Mouse (Mus musculus): Measurements from ENCODE around the gene Kndc1. TPM values are rescaled to one million over a fixed set of nuclear protein-coding genes. Genes with fewer than 3 reads are reported as not detected.

Kndc1 gene
- polyA plus RNA-seq, 1 experiment from 2014 or later, result 0.12 TPM

GRCm38 (mm10) chr7:139915646-139916257 lies 21.3 kb downstream of the Kndc1 start:
- Histone ChIP-seq H3K4me2 (replicated peaks; ENCODE audit: low read depth, low read length) (peak overlapping the region; percentile 39), H3K9me3 (ENCODE audit: low read length) (no peaks in the 10 kb centered on the region), H3K27me3 (ENCODE audit: insufficient read depth, low read length) (peaks cover 19% of the 10 kb centered on the region; the same call in 1 of the 2 replicates), H3K27ac (ENCODE audit: low read length) (no peak overlapping the region), H3K9ac (replicated peaks; ENCODE audit: low read length) (peak overlapping the region; percentile 20; the same call in 1 of the 2 replicates), H3K4me1 (ENCODE audit: insufficient read depth, low read length) (peaks cover 18% of the 10 kb centered on the region), H3K4me3 (ENCODE audit: low read length) (0 out of 2 replicates have a peak overlapping the region, but pooled peaks have one; percentile 5), H3K36me3 (ENCODE audit: insufficient read depth, low read length) (no peaks in the 10 kb centered on the region)
- 4% methylated on average over 14 of the region's 14 CpGs for WGBS
- ATAC-seq (ENCODE audit: low FRiP score, low TSS enrichment), result no peak; the same call in 1 of the 2 replicates

GRCm38 (mm10) chr7:139916345-139916744 lies 21.8 kb downstream of the Kndc1 start:
- 4% methylated on average over 1 of the region's 1 CpGs for WGBS
- no peak for ATAC-seq (ENCODE audit: low FRiP score, low TSS enrichment)
- H3K4me1 ChIP-seq (ENCODE audit: insufficient read depth, low read length), result peaks cover 18% of the 10 kb centered on the region

GRCm38 (mm10) chr7:139918262-139918661 lies 23.8 kb downstream of the Kndc1 start:
- ATAC-seq (ENCODE audit: low FRiP score, low TSS enrichment), result no peak
- no peak overlapping the region for H3K27ac ChIP-seq (ENCODE audit: low read length)
- H3K9ac ChIP-seq (replicated peaks; ENCODE audit: low read length), result no peak overlapping the region
- 64% methylated on average over 4 of the region's 4 CpGs for WGBS
- H3K9me3 ChIP-seq (ENCODE audit: low read length), result no peaks in the 10 kb centered on the region
- H3K27me3 ChIP-seq (ENCODE audit: insufficient read depth, low read length), result peaks cover 17% of the 10 kb centered on the region; the same call in 1 of the 2 replicates
- H3K4me1 ChIP-seq (ENCODE audit: insufficient read depth, low read length), result peaks cover 18% of the 10 kb centered on the region
- no peak overlapping the region for H3K4me3 ChIP-seq (ENCODE audit: low read length)
- no peaks in the 10 kb centered on the region for H3K36me3 ChIP-seq (ENCODE audit: insufficient read depth, low read length)
- H3K4me2 ChIP-seq (replicated peaks; ENCODE audit: low read depth, low read length), result no peak overlapping the region

More at GRCm38 (mm10) chr7:139916345-139916744, 21.8 kb downstream of the Kndc1 start:
- H3K4me2 ChIP-seq (replicated peaks; ENCODE audit: low read depth, low read length), result no peak overlapping the region
- no peaks in the 10 kb centered on the region for H3K9me3 ChIP-seq (ENCODE audit: low read length)
- peaks cover 19% of the 10 kb centered on the region; the same call in 1 of the 2 replicates for H3K27me3 ChIP-seq (ENCODE audit: insufficient read depth, low read length)
- H3K36me3 ChIP-seq (ENCODE audit: insufficient read depth, low read length), result no peaks in the 10 kb centered on the region
- no peak overlapping the region for H3K4me3 ChIP-seq (ENCODE audit: low read length)
- H3K27ac ChIP-seq (ENCODE audit: low read length), result no peak overlapping the region
- no peak overlapping the region for H3K9ac ChIP-seq (replicated peaks; ENCODE audit: low read length)

GRCm38 (mm10) chr7:139930732-139931131 lies 36.2 kb downstream of the Kndc1 start:
- no peak overlapping the region for H3K4me3 ChIP-seq (ENCODE audit: low read length)
- ATAC-seq (ENCODE audit: low FRiP score, low TSS enrichment), result 0 out of 2 replicates have a peak, but pooled peaks have one; percentile 53
- no peaks in the 10 kb centered on the region for H3K4me1 ChIP-seq (ENCODE audit: insufficient read depth, low read length)
- H3K9me3 ChIP-seq (ENCODE audit: low read length), result no peaks in the 10 kb centered on the region
- no peak overlapping the region for H3K9ac ChIP-seq (replicated peaks; ENCODE audit: low read length)
- H3K4me2 ChIP-seq (replicated peaks; ENCODE audit: low read depth, low read length), result no peak overlapping the region
- H3K27me3 ChIP-seq (ENCODE audit: insufficient read depth, low read length), result no peaks in the 10 kb centered on the region
- H3K27ac ChIP-seq (ENCODE audit: low read length), result no peak overlapping the region
- 21% methylated on average over 11 of the region's 11 CpGs for WGBS
- no peaks in the 10 kb centered on the region for H3K36me3 ChIP-seq (ENCODE audit: insufficient read depth, low read length)

- H3K36me3 ChIP-seq (ENCODE audit: insufficient read depth, low read length), result no peaks in the 10 kb centered on the region
- no peak overlapping the region for H3K4me3 ChIP-seq (ENCODE audit: low read length)
- ATAC-seq (ENCODE audit: low FRiP score, low TSS enrichment), result no peak
- H3K27me3 ChIP-seq (ENCODE audit: insufficient read depth, low read length), result peaks cover 10% of the 10 kb centered on the region
- WGBS, result 89% methylated on average over 10 of the region's 10 CpGs
- H3K27ac ChIP-seq (ENCODE audit: low read length), result no peak overlapping the region
- no peak overlapping the region for H3K4me2 ChIP-seq (replicated peaks; ENCODE audit: low read depth, low read length)
- H3K9me3 ChIP-seq (ENCODE audit: low read length), result no peaks in the 10 kb centered on the region
- H3K9ac ChIP-seq (replicated peaks; ENCODE audit: low read length), result no peak overlapping the region
- no peaks in the 10 kb centered on the region for H3K4me1 ChIP-seq (ENCODE audit: insufficient read depth, low read length)
Measured at GRCm38 (mm10) chr7:139936705-139937104, 42.2 kb downstream of the Kndc1 start.

GRCm38 (mm10) chr7:139937138-139937537 lies 42.6 kb downstream of the Kndc1 start:
- Histone ChIP-seq H3K36me3 (ENCODE audit: insufficient read depth, low read length) (no peaks in the 10 kb centered on the region), H3K4me1 (ENCODE audit: insufficient read depth, low read length) (no peaks in the 10 kb centered on the region), H3K9ac (replicated peaks; ENCODE audit: low read length) (no peak overlapping the region), H3K9me3 (ENCODE audit: low read length) (no peaks in the 10 kb centered on the region), H3K27ac (ENCODE audit: low read length) (no peak overlapping the region), H3K4me3 (ENCODE audit: low read length) (no peak overlapping the region), H3K27me3 (ENCODE audit: insufficient read depth, low read length) (peaks cover 14% of the 10 kb centered on the region), H3K4me2 (replicated peaks; ENCODE audit: low read depth, low read length) (no peak overlapping the region)
- WGBS, result 71% methylated on average over 3 of the region's 3 CpGs
- ATAC-seq (ENCODE audit: low FRiP score, low TSS enrichment), result no peak

- WGBS, result 65% methylated on average over 5 of the region's 5 CpGs
- no peak overlapping the region for H3K4me3 ChIP-seq (ENCODE audit: low read length)
- H3K9ac ChIP-seq (replicated peaks; ENCODE audit: low read length), result no peak overlapping the region
- H3K9me3 ChIP-seq (ENCODE audit: low read length), result no peaks in the 10 kb centered on the region
- ATAC-seq (ENCODE audit: low FRiP score, low TSS enrichment), result no peak
- H3K4me2 ChIP-seq (replicated peaks; ENCODE audit: low read depth, low read length), result no peak overlapping the region
- H3K36me3 ChIP-seq (ENCODE audit: insufficient read depth, low read length), result no peaks in the 10 kb centered on the region
- H3K27me3 ChIP-seq (ENCODE audit: insufficient read depth, low read length), result peaks cover 21% of the 10 kb centered on the region
- H3K4me1 ChIP-seq (ENCODE audit: insufficient read depth, low read length), result no peaks in the 10 kb centered on the region
- H3K27ac ChIP-seq (ENCODE audit: low read length), result no peak overlapping the region
Measured at GRCm38 (mm10) chr7:139937810-139938209, 43.3 kb downstream of the Kndc1 start.

GRCm38 (mm10) chr7:139940476-139941209 lies 46.1 kb downstream of the Kndc1 start:
- Histone ChIP-seq H3K9ac (replicated peaks; ENCODE audit: low read length) (no peak overlapping the region), H3K4me3 (ENCODE audit: low read length) (no peak overlapping the region), H3K9me3 (ENCODE audit: low read length) (no peaks in the 10 kb centered on the region), H3K27ac (ENCODE audit: low read length) (no peak overlapping the region), H3K4me2 (replicated peaks; ENCODE audit: low read depth, low read length) (no peak overlapping the region), H3K4me1 (ENCODE audit: insufficient read depth, low read length) (peaks cover 8% of the 10 kb centered on the region; the same call in 1 of the 2 replicates), H3K36me3 (ENCODE audit: insufficient read depth, low read length) (no peaks in the 10 kb centered on the region), H3K27me3 (ENCODE audit: insufficient read depth, low read length) (peaks cover 49% of the 10 kb centered on the region)
- WGBS, result 62% methylated on average over 16 of the region's 16 CpGs
- ATAC-seq (ENCODE audit: low FRiP score, low TSS enrichment), result no peak

- under 1% methylated on average over 58 of the region's 59 CpGs for WGBS
- H3K27ac ChIP-seq (ENCODE audit: low read length), result no peak within 1 kb of the TSS
- 0 out of 2 replicates have a peak within 1 kb of the TSS, but pooled peaks have one; percentile 17 for H3K9ac ChIP-seq (replicated peaks; ENCODE audit: low read length)
- no peaks in the 10 kb centered on the region for H3K9me3 ChIP-seq (ENCODE audit: low read length)
- H3K27me3 ChIP-seq (ENCODE audit: insufficient read depth, low read length), result peaks cover 64% of the 10 kb centered on the region
- ATAC-seq (ENCODE audit: low FRiP score, low TSS enrichment), result peak; percentile 71
- H3K4me1 ChIP-seq (ENCODE audit: insufficient read depth, low read length), result peaks cover 8% of the 10 kb centered on the region; the same call in 1 of the 2 replicates
- peak within 1 kb of the TSS; percentile 52 for H3K4me2 ChIP-seq (replicated peaks; ENCODE audit: low read depth, low read length)
- peak within 1 kb of the TSS; percentile 41 for H3K4me3 ChIP-seq (ENCODE audit: low read length)
- H3K36me3 ChIP-seq (ENCODE audit: insufficient read depth, low read length), result no peaks in the 10 kb centered on the region
Measured at GRCm38 (mm10) chr7:139943674-139944281, 49.3 kb downstream of the Kndc1 start, which contains the start of gene Utf1. Gene Utf1 (plus strand): TSS chr7:139943789.

Measured in kidney, embryonic 16.5 days (tissue).